Comparison of ENCODE assay signal across 8 mouse cellular contexts in the genomic region with DNA sequence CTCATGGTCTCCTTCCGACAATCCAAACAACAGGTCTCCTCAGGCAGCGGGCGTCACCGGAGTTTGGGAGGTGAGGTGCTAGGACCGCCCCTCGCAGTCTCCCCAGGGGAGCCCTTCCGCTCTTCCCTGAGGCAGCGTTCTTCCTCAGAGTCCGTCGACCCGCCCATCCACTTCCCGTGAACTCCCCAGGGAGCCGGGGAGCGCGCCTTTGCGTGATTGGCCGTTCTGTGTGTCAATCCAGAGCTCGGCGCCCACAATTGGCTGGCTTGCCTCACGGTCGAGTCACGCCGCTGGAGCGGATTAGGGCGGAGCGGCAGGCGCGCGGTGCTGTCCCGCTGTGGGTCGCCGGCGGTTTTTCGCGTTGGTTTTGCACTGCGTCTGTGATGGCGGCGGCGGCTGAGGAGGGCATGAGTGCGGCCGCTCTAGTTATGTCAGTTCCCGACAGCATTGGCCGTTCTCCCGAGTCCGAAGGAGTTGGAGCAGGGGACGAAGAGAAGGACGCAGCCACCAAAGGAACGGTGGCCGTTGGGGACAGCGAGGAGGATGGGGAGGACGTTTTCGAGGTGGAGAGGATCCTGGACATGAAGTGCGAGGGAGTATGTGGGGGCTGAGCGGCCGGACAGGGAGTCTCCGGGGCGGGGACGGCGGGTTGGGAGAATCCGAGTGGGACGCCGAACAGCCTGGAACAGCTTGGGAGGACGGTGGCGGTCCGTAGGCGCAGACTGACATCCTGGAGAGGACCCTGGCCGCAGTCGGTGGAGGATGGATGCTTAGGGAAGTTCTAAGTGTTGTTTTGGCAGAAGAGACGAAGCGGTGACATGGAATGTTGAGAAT. TPM values are rescaled to one million over a fixed set of nuclear protein-coding genes. Genes with fewer than 3 reads are reported as not detected.
DNase-seq lines count a peak whose midpoint lies in the region; ATAC-seq and TF ChIP-seq lines count a peak whose summit lies in the region.

A gene (plus strand): TSS at position 280 of the 834 bp plus-strand sequence.

- H3K36me3 ChIP-seq in G1E (replicated peaks): peaks cover 25% of the 10 kb centered on the region
- 0 out of 2 replicates have a peak, but pooled peaks cover 2% of the 10 kb centered on the region for H3K36me3 ChIP-seq in forebrain, embryonic 16.5 days (ENCODE audit: control insufficient read depth, insufficient read depth)
- H3K36me3 ChIP-seq in lung, embryonic 14.5 days (ENCODE audit: insufficient read depth): peaks cover 12% of the 10 kb centered on the region; the same call in 1 of the 2 replicates
- peaks cover 6% of the 10 kb centered on the region for H3K36me3 ChIP-seq in thymus, adult 2 months (ENCODE audit: control insufficient read depth, insufficient read depth, low read length)

- no peak for TF ChIP-seq CTCF in G1E (IDR thresholded peaks at IDR 0.05; ENCODE audit: low read depth, low read length)
- TF ChIP-seq CTCF in layer of hippocampus, adult 2 months (conservative IDR thresholded peaks at IDR 0.05): no peak
- TF ChIP-seq CTCF in lung, embryonic 14.5 days (IDR thresholded peaks at IDR 0.05; ENCODE audit: low read depth): no peak
- no peak for TF ChIP-seq CTCF in olfactory bulb, adult 2 months (IDR thresholded peaks at IDR 0.05; ENCODE audit: insufficient read depth, low read depth, low read length)
- peak; percentile 56; the same call in 1 of the 2 replicates for TF ChIP-seq CTCF in thymus, adult 2 months (IDR thresholded peaks at IDR 0.05; ENCODE audit: borderline replicate concordance, control insufficient read depth, extremely low read depth, insufficient read depth, low read length, poor library complexity)

- intact Hi-C loops in heart, postnatal 36 days (cut with DNase I): loop anchor here (2.0 to 10.0 kb wide), 4 partner anchors 93 to 217 kb away; a partner anchor contains a TSS

- H3K9ac ChIP-seq in forebrain, embryonic 16.5 days (replicated peaks; ENCODE audit: low read depth, low read length): peak within 1 kb of the TSS; percentile 87
- peak within 1 kb of the TSS; percentile 77 for H3K9ac ChIP-seq in lung, embryonic 14.5 days

- peak; percentile 98 for ATAC-seq in G1E (ENCODE audit: extremely low read depth, insufficient number of reproducible peaks, low FRiP score, poor library complexity, severe bottlenecking)
- peak; percentile 100 for ATAC-seq in forebrain, embryonic 16.5 days
- ATAC-seq in lung, embryonic 14.5 days (ENCODE audit: insufficient read depth): peak; percentile 100

- peak; percentile 100 for DNase-seq in G1E (ENCODE audit: low spot score)
- peak; percentile 99 to 100 for DNase-seq in cerebellum, adult 18-20 months
- peak; percentile 99 for DNase-seq in heart, postnatal 36 days
- DNase-seq in layer of hippocampus, adult 2 months (ENCODE audit: low spot score in 2 of 2): peak; percentile 99 to 100
- peak; percentile 100 for DNase-seq in lung, embryonic 14.5 days
- DNase-seq in thymus, adult 2 months: peak; percentile 99

- peak within 1 kb of the TSS; percentile 95 for H3K27ac ChIP-seq in forebrain, embryonic 16.5 days (ENCODE audit: low read length)
- H3K27ac ChIP-seq in layer of hippocampus, adult 2 months: peak within 1 kb of the TSS; percentile 91
- peak within 1 kb of the TSS; percentile 92 for H3K27ac ChIP-seq in lung, embryonic 14.5 days (ENCODE audit: low read depth)
- peak within 1 kb of the TSS; percentile 66 for H3K27ac ChIP-seq in olfactory bulb, adult 2 months (ENCODE audit: insufficient read depth, low read depth, low read length)
- no peak within 1 kb of the TSS for H3K27ac ChIP-seq in thymus, adult 2 months (ENCODE audit: control insufficient read depth, insufficient read depth, low read length)

- WGBS in forebrain, embryonic 16.5 days: under 1% methylated on average over 70 of the region's 70 CpGs
- WGBS in lung, embryonic 14.5 days: under 1% methylated on average over 70 of the region's 70 CpGs
- WGBS in olfactory bulb, adult 2 months: under 1% methylated on average over 70 of the region's 70 CpGs
- under 1% methylated on average over 70 of the region's 70 CpGs for WGBS in thymus, adult 2 months

- no peaks in the 10 kb centered on the region for H3K9me3 ChIP-seq in G1E (replicated peaks)
- H3K9me3 ChIP-seq in forebrain, embryonic 16.5 days (ENCODE audit: control insufficient read depth, low read length): no peaks in the 10 kb centered on the region
- no peaks in the 10 kb centered on the region for H3K9me3 ChIP-seq in lung, embryonic 14.5 days (ENCODE audit: low read depth, low read length)

- peaks cover 24% of the 10 kb centered on the region for H3K4me1 ChIP-seq in G1E (ENCODE audit: insufficient read depth, low read depth, low read length)
- peaks cover 21% of the 10 kb centered on the region for H3K4me1 ChIP-seq in forebrain, embryonic 16.5 days (replicated peaks; ENCODE audit: control insufficient read depth, insufficient read depth, low read length)
- 0 out of 2 replicates have a peak, but pooled peaks cover 8% of the 10 kb centered on the region for H3K4me1 ChIP-seq in lung, embryonic 14.5 days (ENCODE audit: insufficient read depth)
- H3K4me1 ChIP-seq in olfactory bulb, adult 2 months (ENCODE audit: control insufficient read depth, insufficient read depth, low read length): no peaks in the 10 kb centered on the region; the same call in 1 of the 2 replicates
- H3K4me1 ChIP-seq in thymus, adult 2 months (replicated peaks; ENCODE audit: control insufficient read depth, insufficient read depth, low read length): 0 out of 2 replicates have a peak, but pooled peaks cover 4% of the 10 kb centered on the region

- TF ChIP-seq POLR2A in olfactory bulb, adult 2 months (IDR thresholded peaks at IDR 0.05; ENCODE audit: insufficient read depth, low read depth, low read length): peak; percentile 88
- TF ChIP-seq POLR2A in thymus, adult 2 months (IDR thresholded peaks at IDR 0.05; ENCODE audit: control insufficient read depth, extremely low read depth, insufficient read depth, low read length, poor library complexity): peak; percentile 91

- peak within 1 kb of the TSS; percentile 97 for H3K4me3 ChIP-seq in G1E (ENCODE audit: low read depth, low read length)
- peak within 1 kb of the TSS; percentile 85 for H3K4me3 ChIP-seq in forebrain, embryonic 16.5 days (replicated peaks; ENCODE audit: low read length)
- H3K4me3 ChIP-seq in layer of hippocampus, adult 2 months: peak within 1 kb of the TSS; percentile 93
- peak within 1 kb of the TSS; percentile 84 for H3K4me3 ChIP-seq in lung, embryonic 14.5 days (ENCODE audit: low read depth, low read length)
- H3K4me3 ChIP-seq in olfactory bulb, adult 2 months (ENCODE audit: insufficient read depth, low read depth, low read length): peak within 1 kb of the TSS; percentile 76
- peak within 1 kb of the TSS; percentile 82 for H3K4me3 ChIP-seq in thymus, adult 2 months (ENCODE audit: control insufficient read depth, insufficient read depth, low read length)

- H3K27me3 ChIP-seq in G1E (ENCODE audit: insufficient read depth, low read length): peaks cover 4% of the 10 kb centered on the region
- no peaks in the 10 kb centered on the region for H3K27me3 ChIP-seq in forebrain, embryonic 16.5 days (replicated peaks; ENCODE audit: control insufficient read depth, insufficient read depth, low read length)
- no peaks in the 10 kb centered on the region for H3K27me3 ChIP-seq in lung, embryonic 14.5 days (ENCODE audit: insufficient read depth, low read length)
- H3K27me3 ChIP-seq in thymus, adult 2 months (ENCODE audit: control insufficient read depth, insufficient read depth, low read length): no peaks in the 10 kb centered on the region

- peak within 1 kb of the TSS; percentile 92 for H3K4me2 ChIP-seq in forebrain, embryonic 16.5 days (ENCODE audit: low read length)
- H3K4me2 ChIP-seq in lung, embryonic 14.5 days: peak within 1 kb of the TSS; percentile 86

RNA-seq across cellular contexts. Expression of the gene that starts here (rescaled TPM):
- 64.3 and 70.9 TPM in 2 replicates for total RNA-seq in G1E (2014; fragmentation: Nextera tagmentation)
- 40.3 and 45.1 TPM in 2 replicates for total RNA-seq in G1E (2017)
- polyA plus RNA-seq in G1E (2012): 7.9 and 9.6 TPM in 2 replicates
- polyA plus RNA-seq in forebrain, embryonic 16.5 days (2015; fragmentation: Nextera tagmentation; extraction: Ambion mirVana): 32.9 and 39.4 TPM in 2 replicates
- 10 to 100 TPM; 21.7 to 31.8 TPM for total RNA-seq in heart, postnatal 36 days (2021)
- 10 to 100 TPM; 52.2 to 54.6 TPM for total RNA-seq in layer of hippocampus, adult 2 months (2021)
- 28.0 and 30.7 TPM in 2 replicates for polyA plus RNA-seq in lung, embryonic 14.5 days (2014; fragmentation: Nextera tagmentation; extraction: Ambion mirVana)
- polyA plus RNA-seq in olfactory bulb, adult 2 months (2012; ENCODE audit: insufficient read depth, insufficient read length, low replicate concordance, missing spikeins): not detected in 2 replicates
- polyA plus RNA-seq in thymus, adult 2 months (2012; rRNA removed): 5.3 and 6.9 TPM in 2 replicates
